Comparison of ENCODE assay signal across 29 mouse cellular contexts in genomic region chr1:64942006-64942755, GRCm38 (mm10). TPM values are rescaled to one million over a fixed set of nuclear protein-coding genes. Genes with fewer than 3 reads are reported as not detected.
DNase-seq lines count a peak whose midpoint lies in the region; ATAC-seq and TF ChIP-seq lines count a peak whose summit lies in the region.
"Had no signal": no experiment of that assay in that cellular context is flagged by ENCODE, and none has a peak within 500 bp of the region (broad histone marks: within the 10 kb centered on the region; RNA-seq: fewer than 3 reads in every experiment).

No protein-coding gene starts in this region.

- H3K4me1 ChIP-seq in kidney, embryonic 16.5 days (ENCODE audit: insufficient read depth, low read length): no peaks in the 10 kb centered on the region
- no peaks in the 10 kb centered on the region for H3K4me1 ChIP-seq in kidney, embryonic 14.5 days (ENCODE audit: control insufficient read depth, insufficient read depth, low read length)
- H3K4me1 ChIP-seq in embryonic fibroblast, embryonic 13.5 days (ENCODE audit: control insufficient read depth, insufficient read depth, low read length): peaks cover 2% of the 10 kb centered on the region; the same call in 1 of the 2 replicates
- no peaks in the 10 kb centered on the region for H3K4me1 ChIP-seq in intestine, postnatal 0 days (replicated peaks; ENCODE audit: control insufficient read depth, insufficient read depth, low read length)
- peaks cover 18% of the 10 kb centered on the region for H3K4me1 ChIP-seq in forebrain, embryonic 10.5 days
- H3K4me1 ChIP-seq: embryonic facial prominence, embryonic 13.5 days; megakaryocyte, embryonic 14.5 days had no signal

- TF ChIP-seq CTCF in embryonic fibroblast, embryonic 13.5 days (IDR thresholded peaks at IDR 0.05; ENCODE audit: borderline replicate concordance, insufficient read depth, low read length): no peak
- TF ChIP-seq CTCF in intestine, postnatal 0 days (IDR thresholded peaks at IDR 0.05; ENCODE audit: low read depth): no peak

- peaks cover 10% of the 10 kb centered on the region; the same call in 1 of the 2 replicates for H3K36me3 ChIP-seq in kidney, embryonic 16.5 days (ENCODE audit: insufficient read depth, low read length)
- H3K36me3 ChIP-seq in kidney, embryonic 14.5 days (ENCODE audit: control insufficient read depth, insufficient read depth, low read length): peaks cover 6% of the 10 kb centered on the region
- H3K36me3 ChIP-seq in intestine, postnatal 0 days (ENCODE audit: control insufficient read depth, insufficient read depth): no peaks in the 10 kb centered on the region
- H3K36me3 ChIP-seq in forebrain, embryonic 10.5 days (replicated peaks): peaks cover 16% of the 10 kb centered on the region

- no peak overlapping the region for H3K9ac ChIP-seq in kidney, embryonic 16.5 days (replicated peaks; ENCODE audit: low read length)
- H3K9ac ChIP-seq in kidney, embryonic 14.5 days (ENCODE audit: low read depth, low read length): no peak overlapping the region
- no peak overlapping the region for H3K9ac ChIP-seq in intestine, postnatal 0 days (ENCODE audit: low read depth, low read length)
- H3K9ac ChIP-seq: embryonic facial prominence, embryonic 13.5 days; heart, embryonic 13.5 days; hindbrain, embryonic 14.5 days; liver, embryonic 12.5 days; liver, postnatal 0 days; midbrain, embryonic 12.5 days had no signal

- no peaks in the 10 kb centered on the region for H3K27me3 ChIP-seq in kidney, embryonic 16.5 days (ENCODE audit: insufficient read depth, low read length)
- H3K27me3 ChIP-seq in kidney, embryonic 14.5 days (ENCODE audit: control insufficient read depth, insufficient read depth, low read length): no peaks in the 10 kb centered on the region
- no peaks in the 10 kb centered on the region for H3K27me3 ChIP-seq in intestine, postnatal 0 days (replicated peaks; ENCODE audit: control insufficient read depth, insufficient read depth, low read length)
- no peaks in the 10 kb centered on the region for H3K27me3 ChIP-seq in forebrain, embryonic 10.5 days (ENCODE audit: poor library complexity, severe bottlenecking)
- H3K27me3 ChIP-seq: embryonic facial prominence, embryonic 13.5 days; heart, embryonic 13.5 days; liver, embryonic 12.5 days; megakaryocyte, embryonic 14.5 days; midbrain, embryonic 12.5 days had no signal

- ATAC-seq in kidney, embryonic 16.5 days (ENCODE audit: low FRiP score, low TSS enrichment): no peak
- no peak for ATAC-seq in kidney, embryonic 14.5 days (ENCODE audit: low FRiP score, low TSS enrichment)
- peak; percentile 90 for ATAC-seq in intestine, postnatal 0 days
- ATAC-seq: forebrain, embryonic 14.5 days; inflammation-experienced regulatory T-cells, adult 6 months; liver, embryonic 12.5 days; liver, postnatal 0 days had no signal

- H3K27ac ChIP-seq in kidney, embryonic 16.5 days (ENCODE audit: low read length): 0 out of 2 replicates have a peak overlapping the region, but pooled peaks have one; percentile 6
- H3K27ac ChIP-seq in kidney, embryonic 14.5 days (ENCODE audit: low read depth, low read length): no peak overlapping the region
- peak overlapping the region; percentile 47; the same call in 1 of the 2 replicates for H3K27ac ChIP-seq in embryonic fibroblast, embryonic 13.5 days (ENCODE audit: insufficient read depth, low read length)
- peak overlapping the region; percentile 54; the same call in 1 of the 2 replicates for H3K27ac ChIP-seq in intestine, postnatal 0 days (ENCODE audit: low read depth, low read length)
- H3K27ac ChIP-seq in forebrain, embryonic 10.5 days: no peak overlapping the region
- H3K27ac ChIP-seq: embryonic facial prominence, embryonic 13.5 days; heart, embryonic 13.5 days; hindbrain, embryonic 14.5 days; kidney, postnatal 0 days; liver, embryonic 12.5 days; midbrain, embryonic 12.5 days had no signal

- H3K4me3 ChIP-seq in kidney, embryonic 16.5 days (ENCODE audit: low read length): no peak overlapping the region
- H3K4me3 ChIP-seq in kidney, embryonic 14.5 days (ENCODE audit: low read length): no peak overlapping the region
- H3K4me3 ChIP-seq in embryonic fibroblast, embryonic 13.5 days (ENCODE audit: insufficient read depth, low read length): no peak overlapping the region
- H3K4me3 ChIP-seq in intestine, postnatal 0 days (ENCODE audit: low read depth, low read length): no peak overlapping the region
- no peak overlapping the region for H3K4me3 ChIP-seq in forebrain, embryonic 10.5 days
- H3K4me3 ChIP-seq: embryonic facial prominence, embryonic 13.5 days; heart, embryonic 13.5 days; liver, embryonic 12.5 days; megakaryocyte, embryonic 14.5 days; midbrain, embryonic 12.5 days had no signal

- WGBS in kidney, embryonic 16.5 days: 65% methylated on average over 4 of the region's 4 CpGs
- WGBS in kidney, embryonic 14.5 days: 60% methylated on average over 4 of the region's 4 CpGs
- 38% methylated on average over 4 of the region's 4 CpGs for WGBS in intestine, postnatal 0 days
- WGBS in forebrain, embryonic 10.5 days: 82% methylated on average over 4 of the region's 4 CpGs

- no peak overlapping the region for H3K4me2 ChIP-seq in kidney, embryonic 16.5 days (replicated peaks; ENCODE audit: low read depth, low read length)
- H3K4me2 ChIP-seq in kidney, embryonic 14.5 days (replicated peaks; ENCODE audit: low read depth, low read length): no peak overlapping the region
- H3K4me2 ChIP-seq in intestine, postnatal 0 days (replicated peaks; ENCODE audit: low read depth): no peak overlapping the region
- H3K4me2 ChIP-seq: embryonic facial prominence, embryonic 13.5 days; heart, embryonic 13.5 days; hindbrain, embryonic 14.5 days; liver, embryonic 12.5 days; midbrain, embryonic 12.5 days had no signal

- no peaks in the 10 kb centered on the region for H3K9me3 ChIP-seq in kidney, embryonic 16.5 days (ENCODE audit: low read length)
- H3K9me3 ChIP-seq in kidney, embryonic 14.5 days (ENCODE audit: control insufficient read depth, low read length): no peaks in the 10 kb centered on the region
- H3K9me3 ChIP-seq in intestine, postnatal 0 days (ENCODE audit: control insufficient read depth): no peaks in the 10 kb centered on the region
- H3K9me3 ChIP-seq in forebrain, embryonic 10.5 days: peaks cover 4% of the 10 kb centered on the region; the same call in 1 of the 2 replicates
- H3K9me3 ChIP-seq: megakaryocyte, embryonic 14.5 days; midbrain, embryonic 12.5 days had no signal

- DNase-seq in ovary, postnatal 36 days (ENCODE audit: low spot score): no peak
- no peak for DNase-seq in forebrain, embryonic 10.5 days (ENCODE audit: extremely low spot score, low spot score)
- DNase-seq in adrenal gland, adult (ENCODE audit: inconsistent age in 2 of 2, low spot score in 1 of 2): no peak
- DNase-seq: adrenal gland, postnatal 14 days; B cell, adult 2 months; cerebellum, adult 11-12 months; cerebellum, adult 9-11 months; gastrocnemius, postnatal 25 days; heart, adult 18-20 months; heart, postnatal 10 days; kidney, postnatal 4 days; left cerebral cortex, postnatal 4 days; liver, postnatal 0 days; lung, postnatal 36 days; retina, postnatal 1 day; right cerebral cortex, postnatal 14 days had no signal

- no peak for TF ChIP-seq POLR2A in embryonic fibroblast, embryonic 13.5 days (IDR thresholded peaks at IDR 0.05; ENCODE audit: low read depth, low read length)

RNA-seq across cellular contexts. Expression of gene Plekhm3, which starts 14.4 kb away (rescaled TPM):
- 5.0 and 9.1 TPM in 2 replicates for polyA plus RNA-seq in kidney, embryonic 16.5 days (2015; fragmentation: Nextera tagmentation; extraction: Ambion mirVana)
- polyA plus RNA-seq in kidney, embryonic 14.5 days (2014; fragmentation: Nextera tagmentation; extraction: Ambion mirVana): 5.9 and 7.0 TPM in 2 replicates
- 6.5 and 8.2 TPM in 2 replicates for polyA plus RNA-seq in embryonic fibroblast, embryonic 13.5 days (2011; ENCODE audit: insufficient read length, low read depth, missing spikeins)
- polyA plus RNA-seq in intestine, postnatal 0 days (2015; fragmentation: Nextera tagmentation; extraction: Ambion mirVana): 1.5 and 1.8 TPM in 2 replicates
- 6.2 and 7.2 TPM in 2 replicates for polyA plus RNA-seq in forebrain, embryonic 10.5 days (2016; fragmentation: Nextera tagmentation; extraction: Ambion mirVana)

Comparison
In these comparisons a context has a peak if more than half of its experiments do, and no peak if none do; other contexts are left out.
1. H3K27ac ChIP-seq: peak in kidney, embryonic 16.5 days (single experiment), embryonic fibroblast, embryonic 13.5 days (single experiment) and intestine, postnatal 0 days (single experiment); none in kidney, embryonic 14.5 days (single experiment) and forebrain, embryonic 10.5 days (single experiment).